Mouse (Mus musculus) kidney, postnatal 0 days (tissue): ENCODE data around the gene Xrcc2. TPM values are rescaled to one million over a fixed set of nuclear protein-coding genes. Genes with fewer than 3 reads are reported as not detected.
"Not testable (repeated sequence)": the region's sequence is repeated elsewhere in the genome, so short reads cannot be mapped to it uniquely, and the experiment has no call there.

ENCODE experiments used
- ATAC-seq: fragments of 200-750 bp; cut with Nextera tagmentation; replicated peaks from 2 replicates; pipeline ENCODE4 v1.8.0; 2017; ENCODE audit warnings: low read depth, moderate number of reproducible peaks, moderate TSS enrichment, moderate library complexity; ENCODE audit not compliant: low FRiP score
- DNase-seq: peaks from one replicate; pipeline ENCODE4 v3.0.0-alpha.2; 2016; ENCODE audit warnings: low spot score
- H3K27ac ChIP-seq: fragments of 300-500 bp; sonication (generic); 2 replicates; pipeline ENCODE4 v1.5.1; 2014; ENCODE audit warnings: mild to moderate bottlenecking
- H3K27me3 ChIP-seq: fragments of 300-500 bp; sonication (generic); 2 replicates; pipeline ENCODE4 v1.6.1; 2014; ENCODE audit warnings: low read length, mixed read lengths; ENCODE audit not compliant: insufficient read depth
- H3K36me3 ChIP-seq: fragments of 300-500 bp; sonication (generic); 2 replicates; pipeline ENCODE4 v1.6.1; 2014; ENCODE audit warnings: low read length, mixed read lengths; ENCODE audit not compliant: insufficient read depth
- H3K4me1 ChIP-seq: fragments of 300-500 bp; sonication (generic); replicated peaks from 2 replicates; pipeline ENCODE4 v1.6.1; 2014; ENCODE audit warnings: antibody characterized with exemption, low read length, mixed read lengths; ENCODE audit not compliant: insufficient read depth
- H3K4me2 ChIP-seq: fragments of 300-500 bp; sonication (generic); 2 replicates; pipeline ENCODE4 v1.6.1; 2014; ENCODE audit warnings: mild to moderate bottlenecking, low read length, moderate library complexity, mixed read lengths
- H3K4me3 ChIP-seq: fragments of 300-500 bp; sonication (generic); replicated peaks from 2 replicates; pipeline ENCODE4 v1.5.1; 2014; ENCODE audit warnings: low read depth, low read length
- H3K9ac ChIP-seq: fragments of 300-500 bp; sonication (generic); 2 replicates; pipeline ENCODE4 v1.6.1; 2014; ENCODE audit warnings: low read depth, low read length
- H3K9me3 ChIP-seq: fragments of 300-500 bp; sonication (generic); replicated peaks from 2 replicates; pipeline ENCODE4 v1.6.1; 2016; ENCODE audit warnings: low read length, inconsistent platforms, mixed read lengths
- CTCF ChIP-seq: IDR thresholded peaks from 2 replicates; pipeline ENCODE4 v1.5.1; 2016; ENCODE audit warnings: antibody characterized with exemption, low read depth, mild to moderate bottlenecking, moderate library complexity
- WGBS: fragments of 180-500 bp; shearing (Covaris S2); extraction: QIAGEN DNeasy Blood & Tissue Kit; methylation state at CpG from one replicate; pipeline ENCODE4 v1.1.7; 2014; 5-methylcytosine and 5-hydroxymethylcytosine counted together
- polyA plus RNA-seq: library from polyadenylated mRNA; unstranded; fragments of >200 nt; fragmentation: Nextera tagmentation; extraction: Ambion mirVana; gene quantifications from 2 replicates; pipeline ENCODE4 v1.2.1, GENCODE M21; 2015

Xrcc2 gene
- polyA plus RNA-seq, 1 experiment from 2014 or later = 3.6 TPM

DNA sequence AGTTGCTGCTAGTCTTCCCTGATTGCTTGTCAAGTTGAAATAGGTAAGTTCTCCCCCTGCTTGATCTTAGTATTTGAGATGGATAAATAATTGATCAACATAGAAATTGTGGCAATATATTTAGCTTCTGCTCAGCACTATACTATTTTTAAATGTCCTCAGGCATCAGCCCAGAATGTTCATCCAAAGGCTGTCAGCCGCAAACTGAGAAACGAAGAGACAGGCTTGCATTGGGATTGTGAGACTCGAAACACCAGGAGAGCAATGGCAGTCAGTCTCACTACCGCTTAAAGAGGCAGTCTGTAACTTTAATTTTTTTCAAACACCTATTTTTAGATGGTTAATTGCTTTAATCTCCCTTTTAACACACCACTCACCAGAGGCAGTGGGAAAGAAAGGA is 13.8 kb upstream of the Xrcc2 start:
- Histone ChIP-seq H3K4me1 (no peaks in the 10 kb centered on the region), H3K36me3 (no peaks in the 10 kb centered on the region), H3K9me3 (no peaks in the 10 kb centered on the region), H3K9ac (no peak overlapping the region), H3K4me3 (no peak overlapping the region), H3K27ac (no peak overlapping the region), H3K27me3 (no peaks in the 10 kb centered on the region), H3K4me2 (no peak overlapping the region)
- 84% methylated on average over 4 of the region's 4 CpGs for WGBS
- DNase-seq = no peak
- no peak for ATAC-seq
- TF ChIP-seq CTCF = no peak

GRCm38 (mm10) chr5:25713001-25713706 is 7.5 kb upstream of the Xrcc2 start:
- not testable (repeated sequence) for H3K27ac ChIP-seq, H3K4me3 ChIP-seq, ATAC-seq, H3K4me2 ChIP-seq, H3K9me3 ChIP-seq, H3K9ac ChIP-seq, H3K27me3 ChIP-seq, DNase-seq, H3K36me3 ChIP-seq, H3K4me1 ChIP-seq
- 83% methylated on average over 4 of the region's 4 CpGs for WGBS

- Histone ChIP-seq H3K4me2 (peak overlapping the region; percentile 75), H3K9me3 (no peaks in the 10 kb centered on the region), H3K9ac (peak overlapping the region; percentile 78), H3K27me3 (no peaks in the 10 kb centered on the region), H3K27ac (peak overlapping the region; percentile 64), H3K4me3 (peak overlapping the region; percentile 80), H3K36me3 (no peaks in the 10 kb centered on the region), H3K4me1 (no peaks in the 10 kb centered on the region; the same call in 1 of the 2 replicates)
- no peak for TF ChIP-seq CTCF
- WGBS = 14% methylated on average over 19 of the region's 19 CpGs
- DNase-seq (peak; percentile 3), ATAC-seq (peak; percentile 40; the same call in 1 of the 2 replicates)
Observed at GRCm38 (mm10) chr5:25704702-25705566, 691 bp downstream of the Xrcc2 start.

- Histone ChIP-seq H3K27me3 (no peaks in the 10 kb centered on the region), H3K36me3 (peaks cover 4% of the 10 kb centered on the region; the same call in 1 of the 2 replicates), H3K4me1 (no peaks in the 10 kb centered on the region), H3K9ac (no peak overlapping the region), H3K4me3 (no peak overlapping the region), H3K9me3 (no peaks in the 10 kb centered on the region), H3K27ac (no peak overlapping the region), H3K4me2 (no peak overlapping the region)
- TF ChIP-seq CTCF = peak; percentile 18; the same call in 1 of the 2 replicates
- no peak for ATAC-seq
- 86% methylated on average over 7 of the region's 7 CpGs for WGBS
- DNase-seq = peak; percentile 3
Observed at GRCm38 (mm10) chr5:25697941-25698340, 7.7 kb downstream of the Xrcc2 start.

- ATAC-seq (no peak), DNase-seq (no peak)
- H3K27ac ChIP-seq = no peak overlapping the region
- TF ChIP-seq CTCF = no peak
- peaks cover 4% of the 10 kb centered on the region; the same call in 1 of the 2 replicates for H3K36me3 ChIP-seq
- H3K4me2 ChIP-seq = no peak overlapping the region
- 92% methylated on average over 7 of the region's 7 CpGs for WGBS
- H3K9ac ChIP-seq = no peak overlapping the region
- no peaks in the 10 kb centered on the region for H3K9me3 ChIP-seq
- H3K27me3 ChIP-seq = no peaks in the 10 kb centered on the region
- no peak overlapping the region for H3K4me3 ChIP-seq
- H3K4me1 ChIP-seq = no peaks in the 10 kb centered on the region
Observed at GRCm38 (mm10) chr5:25696256-25696655, 9.4 kb downstream of the Xrcc2 start.

- Histone ChIP-seq H3K4me2 (no peak overlapping the region), H3K9ac (no peak overlapping the region), H3K27me3 (no peaks in the 10 kb centered on the region), H3K9me3 (no peaks in the 10 kb centered on the region), H3K27ac (no peak overlapping the region), H3K36me3 (peaks cover 4% of the 10 kb centered on the region; the same call in 1 of the 2 replicates), H3K4me1 (no peaks in the 10 kb centered on the region), H3K4me3 (no peak overlapping the region)
- ATAC-seq (no peak), DNase-seq (no peak)
- no peak for TF ChIP-seq CTCF
- 83% methylated on average over 6 of the region's 6 CpGs for WGBS
Observed at GRCm38 (mm10) chr5:25695786-25696185, 9.8 kb downstream of the Xrcc2 start.
